28 mouse cellular contexts compared by ENCODE assay signal in genomic region chr19:40714700-40715099, GRCm38 (mm10). TPM values are rescaled to one million over a fixed set of nuclear protein-coding genes. Genes with fewer than 3 reads are reported as not detected.
"Had no signal": no experiment of that assay in that cellular context is flagged by ENCODE, and none has a peak within 500 bp of the region (broad histone marks: within the 10 kb centered on the region; RNA-seq: fewer than 3 reads in every experiment).

No protein-coding gene starts in this region.

- H3K4me3 ChIP-seq: gastrocnemius, adult 2 months; heart, adult 2 months; heart, embryonic 13.5 days; heart, embryonic 15.5 days; hindbrain, embryonic 10.5 days; hindbrain, embryonic 12.5 days; intestine, embryonic 15.5 days; layer of hippocampus, adult 2 months; left cerebral cortex, adult 2 months; limb, embryonic 15.5 days had no signal

- H3K9ac ChIP-seq: heart, embryonic 13.5 days; heart, embryonic 15.5 days; hindbrain, embryonic 12.5 days; hindbrain, embryonic 14.5 days; intestine, embryonic 15.5 days; limb, embryonic 15.5 days had no signal

- H3K9me3 ChIP-seq: heart, embryonic 13.5 days; heart, embryonic 15.5 days; hindbrain, embryonic 10.5 days; hindbrain, embryonic 12.5 days; intestine, embryonic 15.5 days; limb, embryonic 15.5 days had no signal

- H3K4me1 ChIP-seq: hindbrain, embryonic 10.5 days; hindbrain, embryonic 12.5 days; intestine, embryonic 15.5 days had no signal

- H3K36me3 ChIP-seq: heart, embryonic 13.5 days; heart, embryonic 15.5 days; hindbrain, embryonic 10.5 days; hindbrain, embryonic 12.5 days; intestine, embryonic 15.5 days; limb, embryonic 15.5 days had no signal

- H3K27ac ChIP-seq: gastrocnemius, adult 2 months; heart, adult 2 months; heart, embryonic 13.5 days; heart, embryonic 15.5 days; hindbrain, embryonic 10.5 days; hindbrain, embryonic 12.5 days; hindbrain, embryonic 14.5 days; intestine, embryonic 15.5 days; layer of hippocampus, adult 2 months; limb, embryonic 15.5 days had no signal

- ATAC-seq: hindbrain, embryonic 16.5 days; inflammation-experienced regulatory T-cells, adult 6 months; intestine, embryonic 15.5 days; intestine, postnatal 0 days had no signal

- DNase-seq: gastrocnemius, adult 2 months; gastrocnemius, postnatal 10 days; gastrocnemius, postnatal 25 days; heart, adult 2 months; heart, postnatal 14 days; heart, postnatal 4 days; kidney, adult 18-20 months; kidney, adult 8-10 months; kidney, postnatal 10 days; kidney, postnatal 25 days; kidney, postnatal 4 days had no signal

- H3K27me3 ChIP-seq: heart, embryonic 13.5 days; heart, embryonic 15.5 days; hindbrain, embryonic 12.5 days; intestine, embryonic 15.5 days had no signal

- H3K4me2 ChIP-seq: heart, embryonic 11.5 days; heart, embryonic 13.5 days; heart, embryonic 15.5 days; hindbrain, embryonic 12.5 days; hindbrain, embryonic 14.5 days; intestine, embryonic 15.5 days; limb, embryonic 15.5 days had no signal

RNA-seq across cellular contexts. Expression of gene Cc2d2b, which starts 33.9 kb away (rescaled TPM):
- total RNA-seq: gastrocnemius, adult 2 months; gastrocnemius, postnatal 10 days; gastrocnemius, postnatal 25 days; gastrocnemius, postnatal 4 days; heart, adult 2 months; heart, postnatal 14 days; heart, postnatal 4 days had no signal
- polyA plus RNA-seq: heart, adult 2 months; heart, embryonic 15.5 days; heart, postnatal 0 days; intestine, embryonic 15.5 days; kidney, embryonic 14.5 days; liver, adult 2 months had no signal
